Mouse (Mus musculus) midbrain, embryonic 13.5 days (tissue): ENCODE results near the gene Pole. TPM values are rescaled to one million over a fixed set of nuclear protein-coding genes. Genes with fewer than 3 reads are reported as not detected.
A peak's percentile ranks its signal among the peaks of the same experiment; 100 is the strongest.

Experiments used
- ATAC-seq: fragments of 200-750 bp; cut with Nextera tagmentation; 2 replicates; pipeline ENCODE4 v1.8.0; 2017; ENCODE audit warnings: mild to moderate bottlenecking, moderate TSS enrichment, moderate library complexity
- H3K27ac ChIP-seq: fragments of 300-500 bp; sonication (generic); 2 replicates; pipeline ENCODE4 v1.5.1; 2015; ENCODE audit warnings: inconsistent platforms, mild to moderate bottlenecking, moderate library complexity
- H3K27me3 ChIP-seq: fragments of 300-500 bp; sonication (generic); 2 replicates; pipeline ENCODE4 v1.6.1; 2015; ENCODE audit warnings: mild to moderate bottlenecking, inconsistent platforms
- H3K36me3 ChIP-seq: fragments of 300-500 bp; sonication (generic); 2 replicates; pipeline ENCODE4 v1.6.1; 2015; ENCODE audit warnings: mild to moderate bottlenecking, inconsistent platforms
- H3K4me1 ChIP-seq: fragments of 300-500 bp; sonication (generic); replicated peaks from 2 replicates; pipeline ENCODE4 v1.6.1; 2015; ENCODE audit warnings: inconsistent platforms
- H3K4me2 ChIP-seq: fragments of 300-500 bp; sonication (generic); replicated peaks from 2 replicates; pipeline ENCODE4 v1.6.1; 2015; ENCODE audit warnings: moderate library complexity, mild to moderate bottlenecking, inconsistent platforms
- H3K4me3 ChIP-seq: fragments of 300-500 bp; sonication (generic); replicated peaks from 2 replicates; pipeline ENCODE4 v1.5.1; 2015; ENCODE audit warnings: mild to moderate bottlenecking, inconsistent platforms
- H3K9ac ChIP-seq: fragments of 300-500 bp; sonication (generic); replicated peaks from 2 replicates; pipeline ENCODE4 v1.6.1; 2015; ENCODE audit warnings: mild to moderate bottlenecking, inconsistent platforms
- H3K9me3 ChIP-seq: fragments of 300-500 bp; sonication (generic); 2 replicates; pipeline ENCODE4 v1.6.1; 2016; ENCODE audit warnings: mild to moderate bottlenecking, inconsistent platforms
- WGBS: fragments of 180-500 bp; shearing (Covaris S2); methylation state at CpG from one replicate; pipeline ENCODE4 v1.1.7; 2015; 5-methylcytosine and 5-hydroxymethylcytosine counted together
- polyA plus RNA-seq: library from polyadenylated mRNA; unstranded; fragments of >200 nt; fragmentation: Nextera tagmentation; extraction: Ambion mirVana; gene quantifications from 2 replicates; pipeline ENCODE4 v1.2.1, GENCODE M21; 2015

The Pole gene
- polyA plus RNA-seq, 1 experiment from 2014 or later: 12.6 TPM

DNA sequence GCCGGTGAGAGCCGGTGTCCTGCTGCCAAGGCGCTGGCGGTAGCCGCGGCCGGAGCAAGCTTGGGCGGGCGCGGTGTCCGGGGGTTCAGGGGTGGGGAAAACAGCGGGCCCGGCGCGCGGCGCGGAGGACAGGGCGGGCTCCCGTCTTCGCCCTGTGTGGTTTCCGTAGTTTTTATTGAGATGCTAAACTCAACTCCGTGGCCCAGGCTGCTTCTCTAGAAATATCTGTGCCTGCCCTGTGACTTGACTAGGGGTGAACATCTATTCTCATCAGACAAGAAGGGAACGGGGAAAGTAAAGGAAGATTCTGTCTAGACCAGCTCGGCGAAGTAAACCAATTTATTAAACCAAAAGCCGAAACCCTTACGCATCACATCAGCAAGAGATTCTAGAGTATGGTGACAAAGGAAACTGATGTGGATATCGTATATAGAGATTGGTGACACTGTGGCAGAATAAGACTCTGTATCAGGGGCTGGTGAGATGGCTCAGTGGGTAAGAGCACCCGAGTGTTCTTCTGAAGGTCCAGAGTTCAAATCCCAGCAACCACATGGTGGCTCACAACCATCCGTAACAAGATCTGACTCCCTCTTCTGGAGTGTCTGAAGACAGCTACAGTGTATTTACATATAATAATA, 459 bp downstream of the Pole start:
- Histone ChIP-seq H3K9me3 (no peaks in the 10 kb centered on the region), H3K27me3 (peaks cover 17% of the 10 kb centered on the region), H3K4me2 (peak overlapping the region; percentile 93), H3K36me3 (peaks cover 11% of the 10 kb centered on the region; the same call in 1 of the 2 replicates), H3K4me3 (peak overlapping the region; percentile 77), H3K4me1 (peaks cover 17% of the 10 kb centered on the region), H3K9ac (peak overlapping the region; percentile 85), H3K27ac (no peak overlapping the region)
- WGBS: 2% methylated on average over 31 of the region's 31 CpGs
- no peak for ATAC-seq

DNA sequence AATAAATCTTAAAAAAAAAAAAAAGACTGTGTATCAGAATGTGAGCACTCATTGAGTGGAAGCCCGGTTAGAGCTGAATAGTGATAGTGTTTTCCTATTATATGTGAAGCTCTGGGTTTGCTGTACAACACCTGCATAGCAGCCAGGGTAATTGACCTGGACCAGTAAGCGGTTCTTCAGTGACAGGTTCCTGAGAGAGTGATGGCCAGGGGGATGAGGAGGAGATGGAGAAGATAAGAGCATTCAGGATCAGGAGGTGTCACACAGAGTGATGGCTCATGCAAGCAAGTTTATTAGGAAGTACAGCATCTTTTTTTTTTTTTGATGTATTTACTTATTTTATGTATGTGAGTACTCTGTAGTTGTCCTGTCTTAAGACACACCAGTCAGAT, 974 bp downstream of the Pole start:
- Histone ChIP-seq H3K4me3 (peak overlapping the region; percentile 77; the same call in 1 of the 2 replicates), H3K4me2 (peak overlapping the region; percentile 93), H3K4me1 (peaks cover 17% of the 10 kb centered on the region), H3K27me3 (peaks cover 17% of the 10 kb centered on the region), H3K9ac (no peak overlapping the region), H3K36me3 (peaks cover 13% of the 10 kb centered on the region; the same call in 1 of the 2 replicates), H3K9me3 (no peaks in the 10 kb centered on the region), H3K27ac (no peak overlapping the region)
- ATAC-seq: no peak
- 73% methylated on average over 2 of the region's 2 CpGs for WGBS

DNA sequence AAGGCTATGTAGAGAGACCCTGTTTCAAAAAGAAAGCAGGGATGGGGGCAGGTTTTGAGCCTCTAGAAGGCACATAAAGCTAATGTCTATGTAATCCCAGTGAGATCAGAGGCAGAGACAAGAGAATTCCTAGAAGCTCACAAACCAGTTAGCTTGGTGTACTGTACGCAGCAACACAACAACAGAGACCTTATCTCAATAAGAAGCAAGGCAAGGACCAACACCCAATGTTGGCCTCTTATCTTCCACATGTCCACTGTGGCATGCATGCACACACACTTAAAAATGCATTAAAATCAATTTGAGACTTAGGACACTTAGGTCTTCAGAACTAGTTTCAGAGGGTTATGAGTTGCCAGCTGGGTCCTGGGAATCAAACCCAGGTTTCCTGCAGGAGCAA, 5.5 kb downstream of the Pole start:
- H3K4me3 ChIP-seq: no peak overlapping the region
- 92% methylated on average over 1 of the region's 1 CpGs for WGBS
- H3K4me2 ChIP-seq: no peak overlapping the region
- H3K27me3 ChIP-seq: no peaks in the 10 kb centered on the region
- ATAC-seq: no peak
- no peak overlapping the region for H3K9ac ChIP-seq
- no peaks in the 10 kb centered on the region for H3K9me3 ChIP-seq
- H3K27ac ChIP-seq: no peak overlapping the region
- peaks cover 8% of the 10 kb centered on the region for H3K4me1 ChIP-seq
- H3K36me3 ChIP-seq: peaks cover 38% of the 10 kb centered on the region

DNA sequence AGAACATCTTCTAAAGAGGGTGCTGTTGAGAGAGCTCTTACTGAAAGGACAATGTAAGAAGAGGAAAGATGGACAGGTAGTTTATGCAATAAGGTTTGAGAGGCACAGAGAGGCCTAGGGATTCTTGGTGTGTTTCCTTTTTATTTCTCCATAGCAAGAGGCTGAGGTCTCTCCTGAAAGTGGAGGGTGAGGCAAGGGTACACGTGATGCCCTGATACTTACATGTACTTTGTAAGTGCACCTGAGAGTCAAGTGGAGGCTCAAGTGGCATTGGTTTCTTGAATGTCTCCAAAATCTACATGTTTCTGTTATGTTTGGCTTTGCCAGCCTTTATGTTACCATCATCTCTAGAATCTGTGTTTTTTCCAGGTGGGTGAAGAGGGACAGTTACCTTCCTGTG, 10.5 kb downstream of the Pole start:
- no peaks in the 10 kb centered on the region for H3K4me1 ChIP-seq
- peaks cover 61% of the 10 kb centered on the region for H3K36me3 ChIP-seq
- H3K27me3 ChIP-seq: no peaks in the 10 kb centered on the region
- no peaks in the 10 kb centered on the region for H3K9me3 ChIP-seq
- 96% methylated on average over 1 of the region's 1 CpGs for WGBS
- ATAC-seq: no peak
- no peak overlapping the region for H3K4me2 ChIP-seq
- no peak overlapping the region for H3K4me3 ChIP-seq
- no peak overlapping the region for H3K9ac ChIP-seq
- no peak overlapping the region for H3K27ac ChIP-seq

DNA sequence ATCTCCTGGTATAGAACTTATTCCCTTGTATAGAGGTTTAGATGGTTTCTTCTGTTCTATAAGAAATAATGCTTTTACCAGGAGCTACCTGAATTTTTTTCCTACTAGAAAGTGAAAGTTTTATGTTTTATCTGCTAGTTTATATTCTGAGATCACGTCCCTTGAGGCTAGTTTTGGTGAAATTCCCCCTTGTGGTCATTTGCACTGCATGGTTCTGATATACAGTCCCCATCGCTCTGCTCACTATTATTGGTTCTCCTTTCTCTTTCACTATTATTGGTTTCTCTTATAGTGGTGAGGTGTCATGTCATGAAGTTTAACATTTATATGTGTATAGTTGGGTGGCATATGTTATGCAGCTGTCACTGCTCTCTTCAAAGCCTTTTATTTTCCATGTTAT, 14.5 kb downstream of the Pole start:
- Histone ChIP-seq H3K4me3 (no peak overlapping the region), H3K27me3 (no peaks in the 10 kb centered on the region), H3K9ac (no peak overlapping the region), H3K36me3 (peaks cover 70% of the 10 kb centered on the region), H3K27ac (no peak overlapping the region), H3K4me1 (no peaks in the 10 kb centered on the region), H3K4me2 (no peak overlapping the region), H3K9me3 (no peaks in the 10 kb centered on the region)
- 96% methylated on average over 2 of the region's 2 CpGs for WGBS
- ATAC-seq: no peak

DNA sequence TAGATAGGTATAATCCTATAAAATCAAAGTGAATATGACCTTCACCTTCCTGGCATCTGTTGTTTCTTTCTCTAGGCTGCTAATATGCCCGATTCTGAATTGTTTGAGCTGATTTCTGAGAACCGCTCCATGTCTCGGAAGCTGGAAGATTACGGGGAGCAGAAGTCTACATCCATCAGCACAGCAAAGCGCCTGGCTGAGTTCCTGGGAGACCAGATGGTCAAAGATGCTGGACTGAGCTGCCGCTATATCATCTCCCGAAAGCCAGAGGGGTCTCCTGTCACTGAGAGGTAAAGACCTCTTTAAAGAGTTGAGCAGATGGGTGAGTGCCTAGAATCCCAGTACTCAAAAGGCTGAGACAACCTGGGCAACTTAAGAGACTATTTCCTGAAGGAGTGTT, 22.8 kb downstream of the Pole start:
- no peak for ATAC-seq
- 98% methylated on average over 7 of the region's 7 CpGs for WGBS
- peaks cover 46% of the 10 kb centered on the region for H3K36me3 ChIP-seq
- H3K9me3 ChIP-seq: no peaks in the 10 kb centered on the region
- H3K9ac ChIP-seq: no peak overlapping the region
- H3K4me3 ChIP-seq: no peak overlapping the region
- no peak overlapping the region for H3K27ac ChIP-seq
- no peaks in the 10 kb centered on the region for H3K4me1 ChIP-seq
- H3K27me3 ChIP-seq: no peaks in the 10 kb centered on the region
- H3K4me2 ChIP-seq: no peak overlapping the region

DNA sequence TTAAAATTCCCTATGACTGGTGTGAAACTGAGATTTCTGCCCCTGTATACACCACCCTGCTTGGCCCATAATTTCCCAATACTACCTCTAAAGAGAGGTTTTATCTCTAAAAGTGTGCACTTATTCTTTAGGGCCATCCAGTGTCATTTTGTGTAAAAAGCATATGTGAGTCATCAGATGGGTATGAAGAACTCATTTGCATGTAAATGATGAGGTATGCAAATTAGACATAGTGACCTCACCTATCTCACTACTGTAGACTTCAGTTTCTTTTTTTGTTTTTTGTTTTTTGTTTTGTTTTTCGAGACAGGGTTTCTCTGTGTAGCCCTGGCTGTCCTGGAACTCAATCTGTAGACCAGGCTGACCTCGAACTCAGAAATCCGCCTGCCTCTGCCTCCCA, 27.0 kb downstream of the Pole start:
- Histone ChIP-seq H3K4me1 (no peaks in the 10 kb centered on the region), H3K27ac (no peak overlapping the region), H3K36me3 (peaks cover 32% of the 10 kb centered on the region), H3K9me3 (no peaks in the 10 kb centered on the region), H3K4me2 (no peak overlapping the region), H3K27me3 (no peaks in the 10 kb centered on the region), H3K4me3 (no peak overlapping the region), H3K9ac (no peak overlapping the region)
- no peak for ATAC-seq
- WGBS: 95% methylated on average over 3 of the region's 3 CpGs

DNA sequence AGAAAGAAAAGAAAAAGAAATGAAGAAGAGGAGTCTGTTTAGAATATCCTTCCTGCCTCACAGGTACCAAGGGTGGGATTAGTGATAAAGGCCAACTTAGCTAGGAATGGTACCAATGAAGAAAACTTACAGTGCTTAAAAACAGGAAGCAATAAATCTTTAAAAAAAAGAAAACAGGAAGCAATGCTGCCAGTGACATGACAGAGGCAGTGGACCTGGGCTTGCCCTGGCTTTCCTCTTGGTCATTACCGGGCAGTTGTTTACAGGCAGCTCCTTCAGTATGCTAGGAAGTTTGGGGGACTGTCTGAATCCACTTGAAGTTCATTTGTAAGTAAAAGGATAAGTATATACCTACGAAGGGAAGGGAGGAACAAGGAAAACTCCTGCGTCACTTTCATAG, 44.4 kb downstream of the Pole start:
- H3K4me1 ChIP-seq: no peaks in the 10 kb centered on the region
- H3K36me3 ChIP-seq: peaks cover 77% of the 10 kb centered on the region
- 95% methylated on average over 3 of the region's 3 CpGs for WGBS
- no peak overlapping the region for H3K4me3 ChIP-seq
- H3K9me3 ChIP-seq: no peaks in the 10 kb centered on the region
- no peak overlapping the region for H3K27ac ChIP-seq
- H3K9ac ChIP-seq: no peak overlapping the region
- H3K4me2 ChIP-seq: no peak overlapping the region
- ATAC-seq: no peak
- H3K27me3 ChIP-seq: no peaks in the 10 kb centered on the region

DNA sequence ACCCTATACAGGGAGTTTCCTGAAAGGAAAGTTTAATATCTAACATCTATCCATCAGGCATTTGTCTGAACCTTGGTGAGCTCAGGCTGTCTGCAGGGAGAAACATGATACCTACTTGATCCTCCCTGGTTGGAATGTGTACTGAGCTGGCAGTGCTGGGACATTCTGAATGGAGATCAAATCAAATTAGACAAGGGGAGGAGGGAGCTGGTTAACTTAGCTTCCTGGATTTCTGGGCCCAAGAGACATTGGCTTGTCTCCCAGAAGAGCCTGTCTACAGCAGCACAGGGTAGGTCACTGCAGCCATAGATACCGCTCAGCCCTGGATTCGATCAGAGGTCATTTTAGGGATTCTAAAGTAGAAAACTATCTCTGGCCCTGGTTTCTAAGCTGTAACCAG, 52.7 kb downstream of the Pole start:
- peaks cover 13% of the 10 kb centered on the region for H3K4me1 ChIP-seq
- no peak overlapping the region for H3K27ac ChIP-seq
- H3K27me3 ChIP-seq: peaks cover 25% of the 10 kb centered on the region
- no peak overlapping the region for H3K4me2 ChIP-seq
- no peak for ATAC-seq
- H3K9me3 ChIP-seq: no peaks in the 10 kb centered on the region
- no peak overlapping the region for H3K9ac ChIP-seq
- 99% methylated on average over 2 of the region's 2 CpGs for WGBS
- peaks cover 41% of the 10 kb centered on the region for H3K36me3 ChIP-seq
- no peak overlapping the region for H3K4me3 ChIP-seq

DNA sequence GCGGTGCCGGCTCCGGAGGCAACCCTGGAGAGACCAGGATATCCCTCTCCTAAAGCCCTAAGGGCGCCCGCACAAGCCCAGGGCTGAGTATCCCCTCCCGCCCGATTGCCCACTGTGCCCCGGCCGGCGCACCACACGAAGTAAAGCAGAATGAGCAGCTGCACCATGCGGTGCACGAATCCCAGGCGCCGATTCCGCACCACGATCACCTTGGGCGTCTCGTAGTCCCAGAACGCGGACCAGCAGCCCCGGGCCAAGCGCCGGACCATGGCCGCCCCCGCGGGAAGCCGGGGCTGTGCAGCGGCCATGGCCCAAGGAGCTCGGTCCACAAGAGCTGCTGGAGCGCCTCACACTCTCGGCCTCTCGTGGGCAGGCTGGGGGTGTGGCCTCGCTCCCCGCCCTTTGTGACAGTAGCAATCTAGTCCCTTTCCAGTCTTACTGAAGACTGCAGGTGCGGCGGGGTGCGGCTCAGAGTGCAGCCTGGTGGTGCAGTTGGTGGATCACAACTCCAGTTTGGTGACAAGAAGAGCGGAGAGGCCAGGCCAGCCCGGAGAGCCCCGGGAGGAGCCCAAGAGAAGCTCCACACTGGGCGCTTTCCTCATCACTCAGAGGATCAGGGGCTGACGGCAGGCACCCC, 56.7 kb downstream of the Pole start, which contains the start of gene P2rx2:
Gene P2rx2 (minus strand): TSS at position 565 of the 637 bp plus-strand sequence.
- Histone ChIP-seq H3K27me3 (peaks cover 35% of the 10 kb centered on the region), H3K4me3 (peak within 1 kb of the TSS; percentile 54), H3K4me1 (peaks cover 13% of the 10 kb centered on the region), H3K27ac (no peak within 1 kb of the TSS), H3K9ac (peak within 1 kb of the TSS; percentile 70), H3K9me3 (no peaks in the 10 kb centered on the region), H3K4me2 (peak within 1 kb of the TSS; percentile 88), H3K36me3 (0 out of 2 replicates have a peak, but pooled peaks cover 5% of the 10 kb centered on the region)
- ATAC-seq: peak; percentile 81
- under 1% methylated on average over 43 of the region's 43 CpGs for WGBS

DNA sequence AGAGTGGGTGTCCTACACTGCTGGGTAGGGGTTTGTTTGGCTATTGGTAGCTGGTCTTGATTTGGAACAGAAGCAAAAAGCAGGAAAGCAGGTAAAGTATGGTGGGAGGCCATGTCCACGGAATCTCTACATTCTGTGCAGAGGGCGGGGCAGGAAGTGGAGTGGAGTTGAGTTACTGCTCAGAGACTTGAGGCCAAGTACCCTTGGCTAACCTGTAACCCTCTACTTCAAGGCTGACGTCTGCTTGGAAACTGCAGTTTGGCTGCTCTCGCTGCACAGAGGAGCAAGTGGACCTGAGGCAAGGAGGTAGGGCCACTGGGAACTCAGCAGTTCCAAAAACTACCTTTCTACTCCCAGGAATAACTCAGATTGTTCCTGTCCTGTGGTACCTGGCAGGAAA, 58.4 kb downstream of the Pole start, which contains the start of gene Lrcol1:
Gene Lrcol1 (plus strand): TSS at position 207 of the 400 bp plus-strand sequence.
- WGBS: 89% methylated on average over 4 of the region's 4 CpGs
- H3K4me2 ChIP-seq: no peak within 1 kb of the TSS
- no peak within 1 kb of the TSS for H3K4me3 ChIP-seq
- H3K9ac ChIP-seq: no peak within 1 kb of the TSS
- ATAC-seq: no peak
- no peaks in the 10 kb centered on the region for H3K36me3 ChIP-seq
- no peak within 1 kb of the TSS for H3K27ac ChIP-seq
- H3K4me1 ChIP-seq: peaks cover 13% of the 10 kb centered on the region
- peaks cover 35% of the 10 kb centered on the region for H3K27me3 ChIP-seq
- no peaks in the 10 kb centered on the region for H3K9me3 ChIP-seq

DNA sequence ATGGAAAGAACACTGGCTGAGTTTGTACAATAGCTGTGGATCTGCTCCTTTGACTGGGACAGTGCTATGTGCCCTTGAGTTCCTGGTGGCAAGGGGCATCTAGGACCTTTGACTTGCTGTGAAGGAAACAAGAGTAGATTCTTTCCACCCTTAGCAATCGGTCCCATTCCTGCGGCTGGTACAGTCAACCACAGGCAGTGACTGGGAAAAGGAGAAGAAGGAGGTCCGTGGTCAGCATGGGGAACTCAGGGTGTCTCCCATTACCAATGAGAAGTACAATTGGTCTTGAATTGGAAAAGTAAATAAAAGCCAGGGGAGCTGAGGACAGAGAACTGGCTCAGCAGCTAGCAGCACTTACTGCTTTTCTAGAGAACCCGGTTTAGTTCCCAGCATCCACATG, 59.4 kb downstream of the Pole start:
- ATAC-seq: no peak
- Histone ChIP-seq H3K4me3 (no peak overlapping the region), H3K4me2 (no peak overlapping the region), H3K9me3 (no peaks in the 10 kb centered on the region), H3K36me3 (no peaks in the 10 kb centered on the region), H3K9ac (no peak overlapping the region), H3K4me1 (peaks cover 13% of the 10 kb centered on the region), H3K27me3 (peaks cover 35% of the 10 kb centered on the region), H3K27ac (no peak overlapping the region)
- 84% methylated on average over 4 of the region's 4 CpGs for WGBS
